Mouse (Mus musculus) MEL-GATA-1-ER (cell line): ENCODE measurements around the gene Ppp1r3c.

Experiments used
- DNase-seq: peaks from one replicate; pipeline ENCODE4 v3.0.0-alpha.2; 2012; ENCODE audit warnings: low read depth; ENCODE audit errors: extremely low read depth

The Ppp1r3c gene

GRCm38 (mm10) chr19:36721139-36721538 lies 15.3 kb downstream of the Ppp1r3c start:
- no peak for DNase-seq

- no peak for DNase-seq
These were observed 20.2 kb downstream of the Ppp1r3c start for GRCm38 (mm10) chr19:36716221-36716620.

GRCm38 (mm10) chr19:36715591-36715990 lies 20.9 kb downstream of the Ppp1r3c start:
- DNase-seq: no peak

DNA sequence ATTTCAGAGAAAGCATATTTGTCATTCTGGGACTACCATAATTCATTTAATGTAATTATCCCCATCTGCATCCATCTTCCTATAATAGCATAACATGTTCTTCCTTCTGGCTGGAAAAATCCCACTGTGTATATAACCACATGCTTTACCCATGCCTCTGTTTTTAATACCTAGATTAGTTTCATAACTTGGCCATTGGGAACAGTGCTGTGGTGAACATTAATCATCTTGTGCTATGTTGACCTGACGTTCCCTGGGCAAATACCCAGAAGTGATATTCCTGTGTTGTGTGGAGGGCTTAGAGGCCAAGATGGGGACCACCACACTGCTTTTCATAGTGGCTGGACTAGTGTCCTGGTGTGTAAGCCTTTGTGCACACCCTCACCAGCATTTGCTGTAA lies 22.0 kb downstream of the Ppp1r3c start:
- DNase-seq: no peak

DNA sequence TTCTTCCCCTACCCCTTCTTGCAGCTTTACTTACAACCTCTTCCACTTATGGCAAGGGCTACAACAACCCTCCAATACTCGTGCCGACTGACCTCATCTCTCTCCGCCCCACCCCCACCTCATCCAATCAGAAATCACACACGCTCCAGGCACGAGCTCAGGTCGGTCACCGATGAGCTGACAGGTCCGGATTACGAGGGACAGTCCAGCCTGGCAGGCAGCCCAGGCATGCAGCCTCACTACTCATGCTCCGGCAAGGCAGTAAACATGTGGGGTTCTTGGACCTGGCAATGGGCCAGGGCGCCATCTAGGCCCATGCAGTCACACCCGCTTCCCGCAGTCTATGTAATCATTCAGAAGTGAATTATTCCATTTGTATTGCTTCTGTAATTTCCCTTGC lies 23.4 kb downstream of the Ppp1r3c start:
- no peak for DNase-seq

- no peak for DNase-seq
These were observed 30.3 kb downstream of the Ppp1r3c start for GRCm38 (mm10) chr19:36706195-36706594.

- no peak for DNase-seq
These were observed 30.9 kb downstream of the Ppp1r3c start for GRCm38 (mm10) chr19:36705286-36706146.

- no peak for DNase-seq
These were observed 31.7 kb downstream of the Ppp1r3c start for GRCm38 (mm10) chr19:36704763-36705162.

GRCm38 (mm10) chr19:36701809-36702622 lies 34.4 kb downstream of the Ppp1r3c start:
- DNase-seq: no peak

- no peak for DNase-seq
These were observed 35.1 kb downstream of the Ppp1r3c start for GRCm38 (mm10) chr19:36701366-36701765.

DNA sequence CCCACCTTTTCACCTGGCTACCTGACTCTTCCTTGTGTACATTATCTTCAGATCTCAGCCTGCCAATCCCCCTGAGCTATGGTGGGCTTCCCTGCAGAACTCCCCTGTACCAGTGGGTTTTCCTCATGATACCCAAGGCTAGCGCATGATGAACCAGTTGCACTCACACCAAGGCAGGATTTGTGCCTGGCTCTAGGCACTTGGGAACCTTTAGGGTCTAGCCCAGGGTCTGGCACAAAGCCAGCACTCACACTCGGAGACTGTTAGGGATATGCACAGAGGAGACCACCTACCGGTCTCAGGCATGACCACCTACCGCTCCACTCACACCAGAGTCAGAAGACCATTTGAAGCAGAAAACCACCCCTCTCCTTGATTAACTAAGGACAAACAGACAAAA lies 35.5 kb downstream of the Ppp1r3c start:
- DNase-seq: no peak

- no peak for DNase-seq
These were observed 37.3 kb downstream of the Ppp1r3c start for GRCm38 (mm10) chr19:36699151-36699550.

GRCm38 (mm10) chr19:36698200-36698599 lies 38.3 kb downstream of the Ppp1r3c start:
- DNase-seq: no peak

DNA sequence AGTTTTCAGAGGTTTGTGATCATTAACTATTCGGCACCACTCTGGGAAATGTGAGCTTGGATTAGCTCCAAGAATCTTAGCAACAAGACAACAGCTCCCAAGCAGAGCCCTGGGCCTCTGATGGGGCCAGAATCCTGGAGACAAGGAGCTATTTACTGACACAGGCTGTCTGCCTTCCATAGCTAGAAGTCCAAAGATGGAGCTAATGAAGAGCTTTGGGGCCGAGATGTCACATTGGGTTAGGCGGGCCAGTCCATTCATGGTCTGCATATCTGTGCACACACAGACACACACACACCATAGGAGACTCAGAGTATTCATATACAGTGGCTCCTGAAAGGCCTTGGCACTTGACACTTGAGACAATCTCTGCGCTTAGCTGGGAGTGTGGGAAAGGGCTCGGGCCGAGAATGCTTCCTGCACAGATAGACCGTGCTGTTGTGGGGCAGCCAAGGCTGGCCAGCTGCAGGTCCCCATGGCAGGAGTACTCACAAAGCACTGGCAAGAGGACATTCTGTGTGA lies 39.8 kb downstream of the Ppp1r3c start:
- DNase-seq: no peak

- no peak for DNase-seq
These were observed 42.9 kb downstream of the Ppp1r3c start for GRCm38 (mm10) chr19:36693530-36693929.

GRCm38 (mm10) chr19:36691941-36692340 lies 44.5 kb downstream of the Ppp1r3c start:
- DNase-seq: no peak

- DNase-seq: no peak
These were observed 45.2 kb downstream of the Ppp1r3c start for GRCm38 (mm10) chr19:36691245-36691644.

GRCm38 (mm10) chr19:36689205-36689604 lies 47.2 kb downstream of the Ppp1r3c start:
- DNase-seq: peak; percentile 2

- no peak for DNase-seq
These were observed 48.4 kb downstream of the Ppp1r3c start for GRCm38 (mm10) chr19:36687843-36688637.

GRCm38 (mm10) chr19:36687044-36687443 lies 49.4 kb downstream of the Ppp1r3c start:
- DNase-seq: no peak

- DNase-seq: no peak
These were observed 50.4 kb downstream of the Ppp1r3c start for GRCm38 (mm10) chr19:36686016-36686415.
